Mouse (Mus musculus) frontal cortex, adult 2 months (tissue): ENCODE results near the gene Taar7e. TPM values are rescaled to one million over a fixed set of nuclear protein-coding genes. Genes with fewer than 3 reads are reported as not detected.

Experiments
- polyA plus RNA-seq: library from polyadenylated mRNA; depleted of rRNA; stranded (reverse); fragments of >200 nt; gene quantifications from 2 replicates; pipeline ENCODE4 v1.2.3, GENCODE M21; 2012; rRNA removed

The Taar7e gene
- polyA plus RNA-seq, 1 experiment, result not detected

Other genes starting within 250 kb of the Taar7e start
- gene Slc18b1, start 240.6 kb upstream of the Taar7e start, polyA plus RNA-seq, result 20.6 and 29.9 TPM in 2 replicates
- 0.04 and 0.12 TPM in 2 replicates for gene Vnn3, start 186.2 kb upstream of the Taar7e start, polyA plus RNA-seq
- 0.50 and 0.61 TPM in 2 replicates for gene Vnn1, start 142.9 kb upstream of the Taar7e start, polyA plus RNA-seq
- gene Taar1, start 117.3 kb upstream of the Taar7e start, polyA plus RNA-seq, result not detected in 2 replicates
- not detected in 2 replicates for gene Taar2, start 99.0 kb upstream of the Taar7e start, polyA plus RNA-seq
- not detected in 2 replicates for gene Taar3, start 88.1 kb upstream of the Taar7e start, polyA plus RNA-seq
- not detected in 2 replicates for gene Taar4, start 77.1 kb upstream of the Taar7e start, polyA plus RNA-seq
- not detected in 2 replicates for gene Taar5, start 66.9 kb upstream of the Taar7e start, polyA plus RNA-seq
- gene Taar6, start 52.0 kb upstream of the Taar7e start, polyA plus RNA-seq, result not detected in 2 replicates
- gene Taar7a, start 44.1 kb upstream of the Taar7e start, polyA plus RNA-seq, result not detected in 2 replicates
- gene Taar7b, start 37.7 kb upstream of the Taar7e start, polyA plus RNA-seq, result not detected in 2 replicates
- gene Taar7d, start 10.4 kb upstream of the Taar7e start, polyA plus RNA-seq, result not detected in 2 replicates
- not detected in 2 replicates for gene Taar7f, start 11.9 kb downstream of the Taar7e start, polyA plus RNA-seq
- gene Taar8a, start 38.9 kb downstream of the Taar7e start, polyA plus RNA-seq, result not detected in 2 replicates
- gene Taar8b, start 54.7 kb downstream of the Taar7e start, polyA plus RNA-seq, result not detected in 2 replicates
- gene Taar8c, start 64.3 kb downstream of the Taar7e start, polyA plus RNA-seq, result not detected in 2 replicates
- not detected in 2 replicates for gene Taar9, start 71.9 kb downstream of the Taar7e start, polyA plus RNA-seq
- 174 and 175 TPM in 2 replicates for gene Stx7, start 111.7 kb downstream of the Taar7e start, polyA plus RNA-seq
- 6.6 and 6.9 TPM in 2 replicates for gene Moxd1, start 185.9 kb downstream of the Taar7e start, polyA plus RNA-seq